Mouse (Mus musculus) olfactory bulb, adult 2 months (tissue): ENCODE data around the gene Zfp42. TPM values are rescaled to one million over a fixed set of nuclear protein-coding genes. Genes with fewer than 3 reads are reported as not detected.

ENCODE experiments used
- H3K27ac ChIP-seq: fragments of 200-500 bp; 2 replicates; pipeline ENCODE4 v1.5.1; 2012; ENCODE audit warnings: low read depth, low read length; ENCODE audit not compliant: insufficient read depth
- H3K4me1 ChIP-seq: fragments of 200-500 bp; 2 replicates; pipeline ENCODE4 v1.6.1; 2012; ENCODE audit warnings: low read length; ENCODE audit not compliant: control insufficient read depth, insufficient read depth
- H3K4me3 ChIP-seq: fragments of 200-500 bp; 2 replicates; pipeline ENCODE4 v1.5.1; 2012; ENCODE audit warnings: mild to moderate bottlenecking, low read depth, low read length, moderate library complexity; ENCODE audit not compliant: insufficient read depth
- CTCF ChIP-seq: fragments of 200-500 bp; IDR thresholded peaks from 2 replicates; pipeline ENCODE4 v1.5.1; 2012; ENCODE audit warnings: low read depth, mild to moderate bottlenecking, low read length, moderate library complexity; ENCODE audit not compliant: insufficient read depth
- POLR2A ChIP-seq: fragments of 200-500 bp; IDR thresholded peaks from 2 replicates; pipeline ENCODE4 v1.6.1; 2012; ENCODE audit warnings: mild to moderate bottlenecking, low read depth, low read length, moderate library complexity; ENCODE audit not compliant: insufficient read depth
- WGBS: fragments of 180-500 bp; shearing (Covaris S2); methylation state at CpG from one replicate; pipeline ENCODE4 v1.1.7; 2018; 5-methylcytosine and 5-hydroxymethylcytosine counted together
- polyA plus RNA-seq: library from polyadenylated mRNA; stranded (reverse); fragments of >200 nt; gene quantifications from 2 replicates; pipeline ENCODE4 v1.2.4, GENCODE M21; 2012; ENCODE audit warnings: low replicate concordance; ENCODE audit not compliant: missing spikeins, insufficient read depth, insufficient read length

Gene Zfp42
- polyA plus RNA-seq, 1 experiment: not detected

- 97% methylated on average over 14 of the region's 14 CpGs for WGBS
- H3K27ac ChIP-seq: no peak overlapping the region
Measured at GRCm38 (mm10) chr8:43305676-43306075, 1.1 kb downstream of the Zfp42 start.

GRCm38 (mm10) chr8:43299796-43300195 lies 7.0 kb downstream of the Zfp42 start:
- Histone ChIP-seq H3K4me1 (peaks cover 5% of the 10 kb centered on the region), H3K27ac (no peak overlapping the region), H3K4me3 (no peak overlapping the region)
- 82% methylated on average over 5 of the region's 5 CpGs for WGBS
- TF ChIP-seq POLR2A (no peak), CTCF (no peak)

More at GRCm38 (mm10) chr8:43305676-43306075, 1.1 kb downstream of the Zfp42 start:
- H3K4me1 ChIP-seq: no peaks in the 10 kb centered on the region
- H3K4me3 ChIP-seq: no peak overlapping the region
- no peak for TF ChIP-seq POLR2A
- TF ChIP-seq CTCF: no peak

- Histone ChIP-seq H3K4me3 (no peak overlapping the region), H3K4me1 (peaks cover 5% of the 10 kb centered on the region), H3K27ac (no peak overlapping the region)
- no peak for TF ChIP-seq CTCF
- no peak for TF ChIP-seq POLR2A
- 95% methylated on average over 21 of the region's 21 CpGs for WGBS
Measured at GRCm38 (mm10) chr8:43295826-43296225, 11.0 kb downstream of the Zfp42 start.

- peaks cover 3% of the 10 kb centered on the region; the same call in 1 of the 2 replicates for H3K4me1 ChIP-seq
- WGBS: 88% methylated on average over 4 of the region's 4 CpGs
- TF ChIP-seq CTCF (no peak), POLR2A (no peak)
- no peak overlapping the region for H3K4me3 ChIP-seq
- H3K27ac ChIP-seq: no peak overlapping the region
Measured at GRCm38 (mm10) chr8:43294191-43294590, 12.6 kb downstream of the Zfp42 start.

GRCm38 (mm10) chr8:43290424-43291111 lies 16.2 kb downstream of the Zfp42 start:
- H3K27ac ChIP-seq: no peak overlapping the region
- 43% methylated on average over 5 of the region's 5 CpGs for WGBS
- H3K4me1 ChIP-seq: peaks cover 3% of the 10 kb centered on the region; the same call in 1 of the 2 replicates
- no peak for TF ChIP-seq CTCF
- TF ChIP-seq POLR2A: no peak
- no peak overlapping the region for H3K4me3 ChIP-seq

GRCm38 (mm10) chr8:43289781-43290180 lies 17.0 kb downstream of the Zfp42 start:
- H3K4me1 ChIP-seq: peaks cover 3% of the 10 kb centered on the region; the same call in 1 of the 2 replicates
- no peak overlapping the region for H3K4me3 ChIP-seq
- no peak overlapping the region for H3K27ac ChIP-seq
- no peak for TF ChIP-seq CTCF
- no peak for TF ChIP-seq POLR2A
- 91% methylated on average over 5 of the region's 5 CpGs for WGBS

- peaks cover 3% of the 10 kb centered on the region; the same call in 1 of the 2 replicates for H3K4me1 ChIP-seq
- H3K27ac ChIP-seq: no peak overlapping the region
- H3K4me3 ChIP-seq: no peak overlapping the region
- 98% methylated on average over 1 of the region's 1 CpGs for WGBS
- no peak for TF ChIP-seq POLR2A
Measured at GRCm38 (mm10) chr8:43288840-43289239, 17.9 kb downstream of the Zfp42 start.

GRCm38 (mm10) chr8:43287456-43287855 lies 19.3 kb downstream of the Zfp42 start:
- TF ChIP-seq CTCF (no peak), POLR2A (no peak)
- H3K27ac ChIP-seq: no peak overlapping the region
- no peak overlapping the region for H3K4me3 ChIP-seq
- H3K4me1 ChIP-seq: peaks cover 3% of the 10 kb centered on the region; the same call in 1 of the 2 replicates
- 95% methylated on average over 6 of the region's 6 CpGs for WGBS

GRCm38 (mm10) chr8:43283231-43283630 lies 23.5 kb downstream of the Zfp42 start:
- H3K4me1 ChIP-seq: no peaks in the 10 kb centered on the region
- 95% methylated on average over 7 of the region's 7 CpGs for WGBS
- TF ChIP-seq POLR2A (no peak), CTCF (no peak)
- H3K27ac ChIP-seq: no peak overlapping the region
- no peak overlapping the region for H3K4me3 ChIP-seq
